Mouse (Mus musculus): ENCODE data around the gene Mrpl45.
A peak's percentile ranks its signal among the peaks of the same experiment; 100 is the strongest.

Gene Mrpl45

GRCm38 (mm10) chr11:97333896-97334295 lies 18.4 kb downstream of the Mrpl45 start:
- TF ChIP-seq POU5F1 (IDR thresholded peaks at IDR 0.05; ENCODE audit: borderline replicate concordance, low read length) (no peak), NANOG (IDR thresholded peaks at IDR 0.05; ENCODE audit: borderline replicate concordance, low read length) (no peak), CTCF (conservative IDR thresholded peaks at IDR 0.05; ENCODE audit: low read length) (no peak)
- Histone ChIP-seq H3K27me3 (ENCODE audit: insufficient read depth, low read length) (peaks cover 11% of the 10 kb centered on the region), H3K4me1 (replicated peaks; ENCODE audit: low read depth, low read length) (peaks cover 93% of the 10 kb centered on the region), H3K36me3 (ENCODE audit: insufficient read depth, low read length) (peaks cover 39% of the 10 kb centered on the region), H3K9me3 (ENCODE audit: low read length) (no peaks in the 10 kb centered on the region), H3K4me3 (replicated peaks; ENCODE audit: low read length) (peak overlapping the region; percentile 69; the same call in 1 of the 2 replicates)

GRCm38 (mm10) chr11:97334400-97334799 lies 18.9 kb downstream of the Mrpl45 start:
- Histone ChIP-seq H3K4me1 (replicated peaks; ENCODE audit: low read depth, low read length) (peaks cover 91% of the 10 kb centered on the region), H3K36me3 (ENCODE audit: insufficient read depth, low read length) (peaks cover 34% of the 10 kb centered on the region), H3K27me3 (ENCODE audit: insufficient read depth, low read length) (peaks cover 14% of the 10 kb centered on the region), H3K9me3 (ENCODE audit: low read length) (no peaks in the 10 kb centered on the region), H3K4me3 (replicated peaks; ENCODE audit: low read length) (peak overlapping the region; percentile 69)
- TF ChIP-seq CTCF (conservative IDR thresholded peaks at IDR 0.05; ENCODE audit: low read length) (no peak), NANOG (IDR thresholded peaks at IDR 0.05; ENCODE audit: borderline replicate concordance, low read length) (no peak), POU5F1 (IDR thresholded peaks at IDR 0.05; ENCODE audit: borderline replicate concordance, low read length) (no peak)

GRCm38 (mm10) chr11:97336238-97336637 lies 20.7 kb downstream of the Mrpl45 start:
- Histone ChIP-seq H3K27me3 (ENCODE audit: insufficient read depth, low read length) (peaks cover 28% of the 10 kb centered on the region), H3K36me3 (ENCODE audit: insufficient read depth, low read length) (peaks cover 16% of the 10 kb centered on the region), H3K9me3 (ENCODE audit: low read length) (no peaks in the 10 kb centered on the region), H3K4me1 (replicated peaks; ENCODE audit: low read depth, low read length) (peaks cover 80% of the 10 kb centered on the region), H3K4me3 (replicated peaks; ENCODE audit: low read length) (peak overlapping the region; percentile 69)
- no peak for TF ChIP-seq NANOG (IDR thresholded peaks at IDR 0.05; ENCODE audit: borderline replicate concordance, low read length)
- no peak for TF ChIP-seq POU5F1 (IDR thresholded peaks at IDR 0.05; ENCODE audit: borderline replicate concordance, low read length)
- no peak for TF ChIP-seq CTCF (conservative IDR thresholded peaks at IDR 0.05; ENCODE audit: low read length)

- H3K27me3 ChIP-seq (ENCODE audit: insufficient read depth, low read length), result peaks cover 31% of the 10 kb centered on the region
- no peaks in the 10 kb centered on the region for H3K9me3 ChIP-seq (ENCODE audit: low read length)
- H3K4me1 ChIP-seq (replicated peaks; ENCODE audit: low read depth, low read length), result peaks cover 77% of the 10 kb centered on the region
- H3K36me3 ChIP-seq (ENCODE audit: insufficient read depth, low read length), result peaks cover 10% of the 10 kb centered on the region
- TF ChIP-seq POU5F1 (IDR thresholded peaks at IDR 0.05; ENCODE audit: borderline replicate concordance, low read length) (no peak), NANOG (IDR thresholded peaks at IDR 0.05; ENCODE audit: borderline replicate concordance, low read length) (no peak), CTCF (conservative IDR thresholded peaks at IDR 0.05; ENCODE audit: low read length) (no peak)
- peak overlapping the region; percentile 69 for H3K4me3 ChIP-seq (replicated peaks; ENCODE audit: low read length)
These were observed 21.3 kb downstream of the Mrpl45 start for GRCm38 (mm10) chr11:97336751-97337345.

GRCm38 (mm10) chr11:97337363-97337762 lies 21.8 kb downstream of the Mrpl45 start:
- TF ChIP-seq POU5F1 (IDR thresholded peaks at IDR 0.05; ENCODE audit: borderline replicate concordance, low read length) (no peak), NANOG (IDR thresholded peaks at IDR 0.05; ENCODE audit: borderline replicate concordance, low read length) (no peak), CTCF (conservative IDR thresholded peaks at IDR 0.05; ENCODE audit: low read length) (no peak)
- H3K27me3 ChIP-seq (ENCODE audit: insufficient read depth, low read length), result peaks cover 33% of the 10 kb centered on the region

GRCm38 (mm10) chr11:97338302-97338976 lies 22.9 kb downstream of the Mrpl45 start:
- peaks cover 67% of the 10 kb centered on the region for H3K4me1 ChIP-seq (replicated peaks; ENCODE audit: low read depth, low read length)
- H3K36me3 ChIP-seq (ENCODE audit: insufficient read depth, low read length), result no peaks in the 10 kb centered on the region
- H3K4me3 ChIP-seq (replicated peaks; ENCODE audit: low read length), result peak overlapping the region; percentile 69
- TF ChIP-seq NANOG (IDR thresholded peaks at IDR 0.05; ENCODE audit: borderline replicate concordance, low read length) (no peak), CTCF (conservative IDR thresholded peaks at IDR 0.05; ENCODE audit: low read length) (no peak), POU5F1 (IDR thresholded peaks at IDR 0.05; ENCODE audit: borderline replicate concordance, low read length) (no peak)
- H3K27me3 ChIP-seq (ENCODE audit: insufficient read depth, low read length), result peaks cover 41% of the 10 kb centered on the region
- no peaks in the 10 kb centered on the region for H3K9me3 ChIP-seq (ENCODE audit: low read length)

More at GRCm38 (mm10) chr11:97337363-97337762, 21.8 kb downstream of the Mrpl45 start:
- Histone ChIP-seq H3K4me3 (replicated peaks; ENCODE audit: low read length) (peak overlapping the region; percentile 69), H3K36me3 (ENCODE audit: insufficient read depth, low read length) (peaks cover 5% of the 10 kb centered on the region), H3K4me1 (replicated peaks; ENCODE audit: low read depth, low read length) (peaks cover 72% of the 10 kb centered on the region), H3K9me3 (ENCODE audit: low read length) (no peaks in the 10 kb centered on the region)

- Histone ChIP-seq H3K4me1 (replicated peaks; ENCODE audit: low read depth, low read length) (peaks cover 67% of the 10 kb centered on the region), H3K27me3 (ENCODE audit: insufficient read depth, low read length) (peaks cover 41% of the 10 kb centered on the region), H3K4me3 (replicated peaks; ENCODE audit: low read length) (peak overlapping the region; percentile 69), H3K36me3 (ENCODE audit: insufficient read depth, low read length) (no peaks in the 10 kb centered on the region), H3K9me3 (ENCODE audit: low read length) (peaks cover 5% of the 10 kb centered on the region; the same call in 1 of the 2 replicates)
- TF ChIP-seq NANOG (IDR thresholded peaks at IDR 0.05; ENCODE audit: borderline replicate concordance, low read length), result no peak
- no peak for TF ChIP-seq POU5F1 (IDR thresholded peaks at IDR 0.05; ENCODE audit: borderline replicate concordance, low read length)
- TF ChIP-seq CTCF (conservative IDR thresholded peaks at IDR 0.05; ENCODE audit: low read length), result no peak
These were observed 23.4 kb downstream of the Mrpl45 start for GRCm38 (mm10) chr11:97338977-97339315.

- Histone ChIP-seq H3K9me3 (ENCODE audit: low read length) (peaks cover 8% of the 10 kb centered on the region; the same call in 1 of the 2 replicates), H3K4me1 (replicated peaks; ENCODE audit: low read depth, low read length) (peaks cover 47% of the 10 kb centered on the region), H3K4me3 (replicated peaks; ENCODE audit: low read length) (peak overlapping the region; percentile 60; the same call in 1 of the 2 replicates), H3K27me3 (ENCODE audit: insufficient read depth, low read length) (peaks cover 49% of the 10 kb centered on the region), H3K36me3 (ENCODE audit: insufficient read depth, low read length) (no peaks in the 10 kb centered on the region)
- TF ChIP-seq POU5F1 (IDR thresholded peaks at IDR 0.05; ENCODE audit: borderline replicate concordance, low read length), result no peak
- no peak for TF ChIP-seq CTCF (conservative IDR thresholded peaks at IDR 0.05; ENCODE audit: low read length)
- no peak for TF ChIP-seq NANOG (IDR thresholded peaks at IDR 0.05; ENCODE audit: borderline replicate concordance, low read length)
These were observed 27.7 kb downstream of the Mrpl45 start for GRCm38 (mm10) chr11:97343175-97343574.
